Mouse (Mus musculus): Measurements from ENCODE around the gene Naa35.

- TF ChIP-seq GATA1 (IDR thresholded peaks at IDR 0.05; ENCODE audit: borderline replicate concordance, low read length) (no peak), FLI1 (IDR thresholded peaks at IDR 0.05; ENCODE audit: low read length) (no peak)
Measured at GRCm38 (mm10) chr13:59640178-59640440, 55.0 kb downstream of the Naa35 start.
